Mouse (Mus musculus): ENCODE results near the gene Ccl22. TPM values are rescaled to one million over a fixed set of nuclear protein-coding genes. Genes with fewer than 3 reads are reported as not detected.

Ccl22 gene
- polyA plus RNA-seq, 1 experiment from 2014 or later = not detected

DNA sequence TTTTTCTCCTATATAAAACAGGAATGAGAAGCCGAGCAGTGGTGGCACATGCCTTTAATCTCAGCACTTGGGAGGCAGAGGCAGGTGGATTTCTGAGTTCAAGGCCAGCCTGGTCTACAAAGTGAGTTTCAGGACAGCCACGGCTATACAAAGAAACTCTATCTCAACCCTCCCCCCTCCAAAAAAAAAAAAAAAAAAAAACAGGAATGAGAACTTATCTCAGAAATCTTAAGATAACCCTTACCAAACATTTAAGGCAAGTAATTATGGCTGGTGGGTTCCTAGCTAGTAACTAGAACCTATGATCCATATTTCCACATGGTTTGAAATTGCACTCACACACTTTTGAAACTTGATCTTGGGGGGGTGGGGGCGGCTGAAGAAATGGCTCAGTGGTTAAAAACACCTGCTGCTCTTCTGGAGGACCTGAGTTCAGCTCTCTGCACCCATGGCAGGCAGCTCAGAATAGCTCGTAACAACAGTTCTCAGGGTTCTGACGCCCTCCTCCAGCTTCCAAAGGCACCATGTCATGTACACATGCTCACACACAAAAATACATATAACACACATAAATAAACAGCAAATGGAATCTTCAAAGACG lies 40.7 kb downstream of the Ccl22 start:
- in situ Hi-C loops (cut with MboI; ENCODE audit: low pct_unique_long_range_greater_than_20kb) = loop anchor here (10.0 kb wide), 1 partner anchor 81 kb away; no protein-coding TSS in a partner anchor
- no peak for ATAC-seq
- no peak for TF ChIP-seq CTCF (IDR thresholded peaks at IDR 0.05)
- ChIA-PET CTCF (interaction anchor here (1.6 to 2.9 kb wide), 4 partner anchors 13 to 82 kb away, joined by 4 to 12 read pairs (median 6); partner anchors contain the start of gene Cx3cl1), POLR2A (interaction anchor here (1.1 kb wide), 1 partner anchor 15 kb away, joined by 7 read pairs; no protein-coding TSS in a partner anchor)
- no peaks in the 10 kb centered on the region for H3K27me3 ChIP-seq
- DNase-seq (ENCODE audit: low read depth, low spot score) = no peak

GRCm38 (mm10) chr8:94787524-94788501 lies 42.4 kb downstream of the Ccl22 start:
- no peaks in the 10 kb centered on the region for H3K27me3 ChIP-seq
- ChIA-PET POLR2A (interaction anchor here (0.6 to 1.1 kb wide), 5 partner anchors 17 to 83 kb away, joined by 3 to 6 read pairs (median 4); partner anchors contain the start of gene Ccl17), CTCF (interaction anchor here (0.6 to 3.1 kb wide), 10 partner anchors 13 to 84 kb away, joined by 3 to 13 read pairs (median 4); no protein-coding TSS in a partner anchor)
- ATAC-seq = peak; percentile 55
- DNase-seq (ENCODE audit: low read depth, low spot score) = peak; percentile 64
- TF ChIP-seq CTCF (IDR thresholded peaks at IDR 0.05) = no peak
- in situ Hi-C loops (cut with MboI; ENCODE audit: low pct_unique_long_range_greater_than_20kb) = loop anchor here (10.0 kb wide), 1 partner anchor 83 kb away; no protein-coding TSS in a partner anchor

GRCm38 (mm10) chr8:94789256-94789955 lies 44.0 kb downstream of the Ccl22 start:
- no peaks in the 10 kb centered on the region for H3K27me3 ChIP-seq
- peak; percentile 29 for ATAC-seq
- in situ Hi-C loops (cut with MboI; ENCODE audit: low pct_unique_long_range_greater_than_20kb) = loop anchor here (10.0 kb wide), 1 partner anchor 85 kb away; no protein-coding TSS in a partner anchor
- CTCF ChIA-PET = interaction anchor here (1.0 to 3.1 kb wide), 4 partner anchors 12 to 83 kb away, joined by 5 to 13 read pairs (median 6); partner anchors contain the start of gene Ccl17
- no peak for TF ChIP-seq CTCF (IDR thresholded peaks at IDR 0.05)
- POLR2A ChIA-PET = interaction anchor here (1.2 kb wide), 1 partner anchor 18 kb away, joined by 4 read pairs; the partner anchor contains the start of gene Cx3cl1
- DNase-seq (ENCODE audit: low read depth, low spot score) = no peak

- DNase-seq (ENCODE audit: low read depth, low spot score) = no peak
- TF ChIP-seq CTCF (IDR thresholded peaks at IDR 0.05) = no peak
- ATAC-seq = no peak
- ChIA-PET CTCF (interaction anchor here (1.3 to 1.6 kb wide), 2 partner anchors 13 to 15 kb away, joined by 3 read pairs; no protein-coding TSS in a partner anchor), POLR2A (no interaction called here)
- no peaks in the 10 kb centered on the region for H3K27me3 ChIP-seq
- in situ Hi-C loops (cut with MboI; ENCODE audit: low pct_unique_long_range_greater_than_20kb) = no loop called here
Observed at GRCm38 (mm10) chr8:94794368-94794767, 49.0 kb downstream of the Ccl22 start.

GRCm38 (mm10) chr8:94794782-94795181 lies 49.4 kb downstream of the Ccl22 start:
- DNase-seq (ENCODE audit: low read depth, low spot score) (no peak), ATAC-seq (no peak)
- in situ Hi-C loops (cut with MboI; ENCODE audit: low pct_unique_long_range_greater_than_20kb) = no loop called here
- no peak for TF ChIP-seq CTCF (IDR thresholded peaks at IDR 0.05)
- ChIA-PET POLR2A (no interaction called here), CTCF (interaction anchor here (1.6 kb wide), 1 partner anchor 15 kb away, joined by 3 read pairs; no protein-coding TSS in a partner anchor)
- no peaks in the 10 kb centered on the region for H3K27me3 ChIP-seq

- POLR2A ChIA-PET = interaction anchor here (0.8 kb wide), 1 partner anchor 14 kb away, joined by 7 read pairs; no protein-coding TSS in a partner anchor
- DNase-seq (ENCODE audit: low read depth, low spot score) (no peak), ATAC-seq (no peak)
- CTCF ChIA-PET = interaction anchor here (1.1 to 2.8 kb wide), 4 partner anchors 9 to 96 kb away, joined by 3 to 13 read pairs (median 6); no protein-coding TSS in a partner anchor
- no peak for TF ChIP-seq CTCF (IDR thresholded peaks at IDR 0.05)
- no peaks in the 10 kb centered on the region for H3K27me3 ChIP-seq
- in situ Hi-C loops (cut with MboI; ENCODE audit: low pct_unique_long_range_greater_than_20kb) = loop anchor here (10.0 kb wide), 1 partner anchor 196 kb away; the partner anchor contains the start of genes Fam192a and Rspry1
Observed at GRCm38 (mm10) chr8:94800278-94800968, 55.0 kb downstream of the Ccl22 start.

Other genes starting within 250 kb of the Ccl22 start
- 51.2 TPM for gene Cpne2, start 212.6 kb upstream of the Ccl22 start, polyA plus RNA-seq (2021)
- 25.9 TPM for gene Rspry1, start 143.7 kb upstream of the Ccl22 start, polyA plus RNA-seq (2021)
- 75.9 TPM for gene Fam192a, start 143.6 kb upstream of the Ccl22 start, polyA plus RNA-seq (2021)
- gene Arl2bp, start 79.0 kb upstream of the Ccl22 start, polyA plus RNA-seq (2021) = 103 TPM
- 0.56 TPM for gene Pllp, start 49.3 kb upstream of the Ccl22 start, polyA plus RNA-seq (2021)
- 38.7 TPM for gene Cx3cl1, start 26.4 kb downstream of the Ccl22 start, polyA plus RNA-seq (2021)
- 14.5 TPM for gene Ccl17, start 64.9 kb downstream of the Ccl22 start, polyA plus RNA-seq (2021)
- gene Coq9, start 92.7 kb downstream of the Ccl22 start, polyA plus RNA-seq (2021) = 114 TPM
- 128 TPM for gene Ciapin1, start 92.8 kb downstream of the Ccl22 start, polyA plus RNA-seq (2021)
- 110 TPM for gene Polr2c, start 111.9 kb downstream of the Ccl22 start, polyA plus RNA-seq (2021)
- gene Dok4, start 130.7 kb downstream of the Ccl22 start, polyA plus RNA-seq (2021) = 46.4 TPM
- 39.7 TPM for gene Ccdc102a, start 172.5 kb downstream of the Ccl22 start, polyA plus RNA-seq (2021)
- gene Adgrg5, start 178.1 kb downstream of the Ccl22 start, polyA plus RNA-seq (2021) = not detected
- 294 TPM for gene Adgrg1, start 229.2 kb downstream of the Ccl22 start, polyA plus RNA-seq (2021)